Mouse (Mus musculus): ENCODE results near the gene Krt35. TPM values are rescaled to one million over a fixed set of nuclear protein-coding genes. Genes with fewer than 3 reads are reported as not detected.

The Krt35 gene
- total RNA-seq, 4 experiments from 2014 or later, result not detected

DNA sequence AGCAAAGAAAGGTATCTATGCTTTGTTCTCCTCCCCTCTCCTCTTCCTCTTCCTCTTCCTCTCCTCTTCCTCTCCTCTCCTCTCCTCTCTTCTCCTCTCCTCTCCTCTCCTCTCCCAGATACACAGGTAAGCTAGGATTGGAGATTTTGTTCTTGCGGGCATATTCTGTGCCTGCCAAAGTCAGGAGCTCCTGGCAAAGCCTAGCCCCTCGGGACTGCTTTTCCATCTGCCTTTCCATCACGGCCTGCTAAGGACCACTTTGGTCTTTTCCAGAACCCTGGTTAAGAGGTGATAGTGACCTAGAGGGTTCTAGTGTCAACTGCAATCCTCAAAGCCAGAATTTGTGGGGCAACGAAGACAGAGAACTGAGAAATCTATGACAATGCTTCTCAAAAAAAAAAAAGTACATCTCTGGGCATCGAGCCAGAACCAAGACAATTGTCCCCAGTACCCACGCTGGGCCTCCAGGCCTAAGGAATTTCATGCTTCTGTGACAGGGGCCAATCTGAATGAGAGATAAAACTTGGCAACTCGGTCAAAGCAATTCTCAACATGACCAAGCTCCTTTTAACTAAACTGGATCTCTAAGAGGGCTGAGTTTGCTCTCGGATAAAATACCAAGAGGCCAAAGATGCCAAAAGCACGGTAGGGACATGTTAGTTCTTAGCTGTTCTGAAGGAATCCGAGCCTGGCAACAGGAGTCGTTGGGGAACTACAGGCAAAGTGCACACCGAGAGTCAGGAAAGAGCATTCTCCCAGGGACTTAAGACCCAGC lies 29.6 kb downstream of the Krt35 start:
- no peak for DNase-seq (ENCODE audit: low spot score in 2 of 2)

DNA sequence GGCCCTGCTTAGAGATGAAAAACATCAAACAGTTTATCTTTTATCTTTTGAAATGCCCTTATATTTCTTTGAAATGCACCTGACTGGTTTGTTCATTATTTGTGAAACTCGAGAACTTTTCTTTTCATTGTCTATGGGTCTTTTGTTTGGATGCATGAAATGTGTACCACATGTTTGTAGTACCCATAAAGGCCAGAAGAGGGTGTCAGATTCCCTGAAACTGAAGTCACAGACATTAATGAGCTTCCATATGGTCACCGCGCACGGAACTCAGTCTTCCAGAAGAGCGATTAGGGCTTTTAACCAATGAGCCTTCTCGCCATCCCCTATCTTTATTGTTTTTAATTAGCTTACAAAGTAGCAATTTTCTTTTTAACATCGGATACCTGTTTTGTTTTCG lies 37.2 kb downstream of the Krt35 start:
- no peak for DNase-seq (ENCODE audit: low spot score in 2 of 2)

DNA sequence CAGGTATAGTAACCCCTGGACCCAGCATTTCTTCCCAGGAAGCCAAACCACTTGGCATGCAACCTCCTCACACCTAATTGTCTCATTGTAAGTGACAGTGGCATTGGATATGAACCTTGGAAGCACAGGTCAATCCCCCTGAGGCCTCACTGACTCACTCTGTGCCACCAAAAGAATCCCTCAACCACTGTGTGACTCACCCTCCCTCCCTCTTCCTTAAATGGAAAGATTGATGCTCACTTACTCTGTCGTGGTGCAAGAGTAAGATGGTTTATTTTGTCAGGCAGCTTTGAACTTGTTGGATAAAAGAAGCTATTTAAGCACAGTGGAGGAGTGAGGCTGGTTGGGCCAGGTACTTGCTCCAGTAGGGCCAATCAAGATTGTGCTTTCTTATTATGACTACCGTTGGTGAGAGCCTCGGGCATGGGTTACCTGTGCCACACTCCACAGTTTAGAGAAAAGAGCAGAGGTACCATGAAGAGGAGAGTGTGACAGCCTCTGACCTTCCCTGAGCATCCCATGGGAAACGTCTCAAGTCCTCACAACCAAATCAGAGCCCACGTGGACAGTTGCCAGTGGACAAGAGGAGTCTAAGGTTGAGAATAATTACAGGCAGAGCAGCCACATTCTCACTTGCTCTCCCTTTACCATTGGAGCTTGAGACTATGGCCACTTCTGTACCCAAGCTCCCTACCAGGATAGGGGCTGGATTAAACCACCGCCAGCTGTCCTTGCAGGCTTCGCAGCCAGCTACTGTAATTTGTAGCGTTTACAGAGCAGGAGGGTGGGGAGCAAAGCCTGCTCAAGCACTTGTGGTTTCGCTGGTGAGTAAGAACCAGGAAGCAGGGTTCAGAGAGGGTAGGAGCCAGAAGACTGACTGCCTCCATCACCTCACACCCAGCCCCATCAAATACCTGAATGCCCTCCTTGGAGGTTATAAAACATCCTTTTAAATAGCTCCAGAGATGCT lies 40.1 kb downstream of the Krt35 start:
- DNase-seq (ENCODE audit: low spot score in 2 of 2), result no peak

DNA sequence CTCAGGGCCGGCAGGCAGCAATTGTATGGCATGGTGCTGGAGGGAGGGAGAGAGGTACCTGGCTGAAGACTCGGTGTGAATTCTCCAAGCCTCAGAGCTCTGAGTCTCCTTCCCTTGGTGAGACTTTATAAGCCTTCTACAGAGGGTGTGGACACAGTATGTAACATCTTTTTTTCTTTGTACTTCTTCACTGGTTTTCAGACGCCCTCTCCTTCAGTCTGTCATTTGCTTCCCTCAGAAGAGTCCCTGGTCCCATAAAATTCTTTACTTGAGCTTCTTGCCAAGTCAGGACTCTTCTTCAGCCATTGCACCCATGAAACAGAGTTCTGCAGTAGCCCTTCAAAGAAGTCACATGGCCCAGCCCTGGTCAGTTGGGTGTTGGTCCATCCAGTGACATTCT lies 45.6 kb downstream of the Krt35 start, which contains the start of gene Krt31:
Gene Krt31, minus strand, starts transcription at position 101 of the 400 bp plus-strand sequence.
- no peak for DNase-seq (ENCODE audit: low spot score in 2 of 2)

DNA sequence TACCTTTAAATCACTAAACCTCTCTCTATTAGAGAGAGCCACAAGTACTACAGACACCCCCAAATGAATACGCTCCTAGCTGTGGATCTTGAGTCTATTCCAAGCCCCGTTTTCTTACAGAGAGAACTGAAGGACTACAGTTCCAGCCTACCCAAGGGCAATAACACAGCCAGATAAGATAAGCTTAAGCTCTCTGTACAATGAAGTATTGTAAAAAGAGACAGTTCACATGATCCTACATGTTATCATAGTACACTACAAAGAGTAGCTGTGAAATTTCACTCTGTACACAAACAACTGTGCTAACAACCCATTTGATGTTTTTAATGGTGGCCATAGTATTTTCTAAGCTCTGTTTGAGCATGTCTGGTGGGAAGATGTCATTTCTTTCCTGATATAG lies 48.8 kb downstream of the Krt35 start:
- DNase-seq (ENCODE audit: low spot score in 2 of 2), result no peak

DNA sequence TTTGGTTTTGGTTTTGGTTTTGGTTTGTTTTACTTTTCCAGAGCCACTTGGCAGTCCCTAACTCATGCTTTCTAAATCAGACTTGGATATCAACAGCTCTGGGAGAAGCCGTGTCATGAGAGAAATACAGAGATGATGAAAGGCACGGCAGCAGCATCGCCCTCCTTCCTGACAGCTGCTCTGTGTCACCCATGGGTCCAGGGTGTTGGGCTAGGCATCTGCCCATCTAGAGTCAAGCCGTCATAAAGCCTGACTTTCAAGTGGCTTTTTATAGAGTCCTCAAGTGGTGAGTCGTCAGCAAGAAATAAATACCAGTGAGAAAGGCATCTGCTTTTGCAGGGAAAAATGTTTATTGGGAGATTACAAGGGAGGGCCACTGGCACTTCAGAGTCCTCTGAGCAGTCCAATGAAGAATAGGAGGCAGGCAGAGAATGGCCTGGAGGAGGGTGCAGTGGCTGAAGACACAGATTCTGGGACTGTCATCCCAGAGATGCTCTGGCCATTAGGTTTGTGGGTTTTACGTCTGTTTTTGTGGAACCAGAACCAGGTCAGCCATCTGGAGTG lies 49.7 kb downstream of the Krt35 start:
- no peak for DNase-seq (ENCODE audit: low spot score in 2 of 2)

Other genes with a start within 250 kb of the Krt35 start
- gene Krtap4-16, start 244.6 kb downstream of the Krt35 start, total RNA-seq (2022), result not detected
- not detected for gene Gm11568, start 238.3 kb downstream of the Krt35 start, total RNA-seq (2022)
- not detected for gene Gm11559, start 231.8 kb downstream of the Krt35 start, total RNA-seq (2022)
- not detected for gene Krtap9-1, start 222.9 kb downstream of the Krt35 start, total RNA-seq (2022)
- not detected for gene Gm11567, start 217.1 kb downstream of the Krt35 start, total RNA-seq (2022)
- not detected for gene Krtap31-1, start 188.3 kb downstream of the Krt35 start, total RNA-seq (2022)
- not detected for gene Gm11565, start 181.5 kb downstream of the Krt35 start, total RNA-seq (2022)
- gene Krtap31-2, start 159.9 kb downstream of the Krt35 start, total RNA-seq (2022), result not detected
- not detected for gene Krtap9-5, start 147.8 kb downstream of the Krt35 start, total RNA-seq (2022)
- not detected for gene Krtap29-1, start 117.2 kb downstream of the Krt35 start, total RNA-seq (2022)
- gene Krtap16-1, start 109.6 kb downstream of the Krt35 start, total RNA-seq (2022), result not detected
- gene Krtap17-1, start 102.2 kb downstream of the Krt35 start, total RNA-seq (2022), result not detected
- not detected for gene Krt33a, start 80.0 kb downstream of the Krt35 start, total RNA-seq (2022)
- gene Krt33b, start 66.4 kb downstream of the Krt35 start, total RNA-seq (2022), result not detected
- not detected for gene Krt34, start 54.7 kb downstream of the Krt35 start, total RNA-seq (2022)
- gene Krt31, start 45.7 kb downstream of the Krt35 start, total RNA-seq (2022), result not detected
- not detected for gene Krt32, start 8.0 kb downstream of the Krt35 start, total RNA-seq (2022)
- gene Krt36, start 9.4 kb upstream of the Krt35 start, total RNA-seq (2022), result not detected
- gene Krt13, start 25.3 kb upstream of the Krt35 start, total RNA-seq (2022), result not detected
- gene Krt15, start 39.7 kb upstream of the Krt35 start, total RNA-seq (2022), result not detected
- 1 to 10 TPM in 1 of 4 experiments, under 1 TPM in 1, not detected in 2; 0.35 to 1.1 TPM for gene Krt19, start 52.4 kb upstream of the Krt35 start, total RNA-seq (2022)
- not detected for gene Krt9, start 97.0 kb upstream of the Krt35 start, total RNA-seq (2022)
- gene Krt14, start 111.3 kb upstream of the Krt35 start, total RNA-seq (2022), result not detected
- gene Krt16, start 152.7 kb upstream of the Krt35 start, total RNA-seq (2022), result not detected
- not detected for gene Krt17, start 164.8 kb upstream of the Krt35 start, total RNA-seq (2022)
- not detected for gene Krt42, start 173.6 kb upstream of the Krt35 start, total RNA-seq (2022)
- gene Eif1, start 223.6 kb upstream of the Krt35 start, total RNA-seq (2022), result 1,000 to 10,000 TPM; 1,612 to 1,857 (median 1,692) TPM
- not detected for gene Gast, start 238.2 kb upstream of the Krt35 start, total RNA-seq (2022)